Mouse (Mus musculus) neural tube, embryonic 14.5 days (tissue): ENCODE measurements at regions not wholly inside any gene's neighbourhood (a gene's known extent, or its start where the extent isn't known, plus 50 kb on each side); places are given as distances from the start of the nearest gene placed in this dataset.

Experiments used
- ATAC-seq: fragments of 200-750 bp; cut with Nextera tagmentation; 2 replicates; pipeline ENCODE4 v1.8.0; 2017; ENCODE audit warnings: low read depth, mild to moderate bottlenecking, moderate TSS enrichment, moderate library complexity
- H3K27ac ChIP-seq: fragments of 300-500 bp; sonication (generic); 2 replicates; pipeline ENCODE4 v1.5.1; 2014; ENCODE audit warnings: low read depth, mild to moderate bottlenecking, control low read depth, low read length, moderate library complexity, mixed read lengths
- H3K27me3 ChIP-seq: fragments of 300-500 bp; sonication (generic); 2 replicates; pipeline ENCODE4 v1.6.1; 2014; ENCODE audit warnings: low read length; ENCODE audit not compliant: control insufficient read depth, insufficient read depth
- H3K36me3 ChIP-seq: fragments of 300-500 bp; sonication (generic); 2 replicates; pipeline ENCODE4 v1.6.1; 2014; ENCODE audit warnings: low read length, mixed read lengths; ENCODE audit not compliant: control insufficient read depth, insufficient read depth
- H3K4me1 ChIP-seq: fragments of 300-500 bp; sonication (generic); 2 replicates; pipeline ENCODE4 v1.6.1; 2014; ENCODE audit warnings: low read length; ENCODE audit not compliant: control insufficient read depth, insufficient read depth
- H3K4me2 ChIP-seq: fragments of 300-500 bp; sonication (generic); 2 replicates; pipeline ENCODE4 v1.6.1; 2014; ENCODE audit warnings: mild to moderate bottlenecking, low read depth, low read length, control low read depth
- H3K4me3 ChIP-seq: fragments of 300-500 bp; sonication (generic); 2 replicates; pipeline ENCODE4 v1.5.1; 2014; ENCODE audit warnings: low read depth, low read length, control low read depth, mixed read lengths
- H3K9ac ChIP-seq: fragments of 300-500 bp; sonication (generic); replicated peaks from 2 replicates; pipeline ENCODE4 v1.6.1; 2014; ENCODE audit warnings: low read depth, mild to moderate bottlenecking, control low read depth, low read length, mixed read lengths
- H3K9me3 ChIP-seq: fragments of 300-500 bp; sonication (generic); 2 replicates; pipeline ENCODE4 v1.6.1; 2016; ENCODE audit warnings: low read length; ENCODE audit not compliant: control insufficient read depth
- WGBS: fragments of 180-500 bp; shearing (Covaris S2); extraction: QIAGEN DNeasy Blood & Tissue Kit; methylation state at CpG from one replicate; pipeline ENCODE4 v1.1.7; 2014; 5-methylcytosine and 5-hydroxymethylcytosine counted together

GRCm38 (mm10) chr10:43741361-43742084 is 160.0 kb downstream of the Qrsl1 start:
- Histone ChIP-seq H3K4me3 (no peak overlapping the region), H3K4me2 (no peak overlapping the region), H3K36me3 (no peaks in the 10 kb centered on the region), H3K4me1 (no peaks in the 10 kb centered on the region), H3K9ac (0 out of 2 replicates have a peak overlapping the region, but pooled peaks have one; percentile 2), H3K27me3 (no peaks in the 10 kb centered on the region), H3K9me3 (no peaks in the 10 kb centered on the region), H3K27ac (no peak overlapping the region)
- ATAC-seq: no peak
- 53% methylated on average over 18 of the region's 18 CpGs for WGBS

- Histone ChIP-seq H3K4me1 (no peaks in the 10 kb centered on the region), H3K27me3 (no peaks in the 10 kb centered on the region), H3K36me3 (no peaks in the 10 kb centered on the region), H3K9me3 (no peaks in the 10 kb centered on the region), H3K4me2 (peak overlapping the region; percentile 26; the same call in 1 of the 2 replicates), H3K27ac (no peak overlapping the region), H3K9ac (no peak overlapping the region), H3K4me3 (no peak overlapping the region)
- ATAC-seq: peak; percentile 59; the same call in 1 of the 2 replicates
- 7% methylated on average over 15 of the region's 15 CpGs for WGBS
These were observed 159.2 kb downstream of the Qrsl1 start for GRCm38 (mm10) chr10:43742085-43743054.

GRCm38 (mm10) chr10:43743188-43744120 is 158.1 kb downstream of the Qrsl1 start:
- H3K9ac ChIP-seq: no peak overlapping the region
- H3K36me3 ChIP-seq: no peaks in the 10 kb centered on the region
- H3K9me3 ChIP-seq: no peaks in the 10 kb centered on the region
- H3K27ac ChIP-seq: no peak overlapping the region
- H3K4me3 ChIP-seq: no peak overlapping the region
- no peak overlapping the region for H3K4me2 ChIP-seq
- ATAC-seq: no peak
- no peaks in the 10 kb centered on the region for H3K4me1 ChIP-seq
- H3K27me3 ChIP-seq: no peaks in the 10 kb centered on the region
- WGBS: 97% methylated on average over 7 of the region's 7 CpGs

- Histone ChIP-seq H3K4me3 (no peak overlapping the region), H3K9ac (no peak overlapping the region), H3K36me3 (no peaks in the 10 kb centered on the region), H3K4me1 (no peaks in the 10 kb centered on the region), H3K27me3 (no peaks in the 10 kb centered on the region), H3K27ac (no peak overlapping the region), H3K9me3 (no peaks in the 10 kb centered on the region), H3K4me2 (no peak overlapping the region)
- no peak for ATAC-seq
- 59% methylated on average over 8 of the region's 8 CpGs for WGBS
These were observed 155.5 kb downstream of the Qrsl1 start for GRCm38 (mm10) chr10:43745931-43746630.

- H3K36me3 ChIP-seq: no peaks in the 10 kb centered on the region
- no peak overlapping the region for H3K27ac ChIP-seq
- H3K4me2 ChIP-seq: no peak overlapping the region
- H3K27me3 ChIP-seq: no peaks in the 10 kb centered on the region
- no peak for ATAC-seq
- 100% methylated on average over 1 of the region's 1 CpGs for WGBS
- no peak overlapping the region for H3K9ac ChIP-seq
- no peaks in the 10 kb centered on the region for H3K9me3 ChIP-seq
- no peaks in the 10 kb centered on the region for H3K4me1 ChIP-seq
- H3K4me3 ChIP-seq: no peak overlapping the region
These were observed 154.9 kb downstream of the Qrsl1 start for GRCm38 (mm10) chr10:43746631-43747001.

- Histone ChIP-seq H3K27ac (no peak overlapping the region), H3K36me3 (no peaks in the 10 kb centered on the region), H3K9me3 (no peaks in the 10 kb centered on the region), H3K4me3 (no peak overlapping the region), H3K4me2 (no peak overlapping the region), H3K4me1 (no peaks in the 10 kb centered on the region), H3K9ac (no peak overlapping the region), H3K27me3 (no peaks in the 10 kb centered on the region)
- no peak for ATAC-seq
- 90% methylated on average over 4 of the region's 4 CpGs for WGBS
These were observed 154.0 kb downstream of the Qrsl1 start for GRCm38 (mm10) chr10:43747541-43747940.

GRCm38 (mm10) chr10:43748300-43748699 is 153.2 kb downstream of the Qrsl1 start:
- no peak for ATAC-seq
- H3K4me1 ChIP-seq: no peaks in the 10 kb centered on the region
- WGBS: 82% methylated on average over 3 of the region's 3 CpGs

GRCm38 (mm10) chr10:43749496-43750110 is 151.9 kb downstream of the Qrsl1 start:
- Histone ChIP-seq H3K4me1 (no peaks in the 10 kb centered on the region), H3K9ac (no peak overlapping the region), H3K27ac (no peak overlapping the region), H3K36me3 (no peaks in the 10 kb centered on the region), H3K27me3 (no peaks in the 10 kb centered on the region), H3K9me3 (no peaks in the 10 kb centered on the region), H3K4me3 (no peak overlapping the region), H3K4me2 (no peak overlapping the region)
- no peak for ATAC-seq
- WGBS: 91% methylated on average over 4 of the region's 4 CpGs

More at GRCm38 (mm10) chr10:43748300-43748699, 153.2 kb downstream of the Qrsl1 start:
- H3K36me3 ChIP-seq: no peaks in the 10 kb centered on the region
- no peak overlapping the region for H3K9ac ChIP-seq
- no peaks in the 10 kb centered on the region for H3K9me3 ChIP-seq
- no peak overlapping the region for H3K4me2 ChIP-seq
- no peak overlapping the region for H3K27ac ChIP-seq
- H3K4me3 ChIP-seq: no peak overlapping the region
- H3K27me3 ChIP-seq: no peaks in the 10 kb centered on the region
